Mouse (Mus musculus) hindlimb bud, embryonic 11.5 days (tissue): ENCODE data around the gene Ak4.
A peak's percentile ranks its signal among the peaks of the same experiment; 100 is the strongest.
"Not testable (repeated sequence)": the region's sequence is repeated elsewhere in the genome, so short reads cannot be mapped to it uniquely, and the experiment has no call there.

Source experiments
- DNase-seq: peaks from one replicate; pipeline ENCODE4 v3.0.0-alpha.2; 2012; ENCODE audit warnings: low read depth, low spot score; ENCODE audit errors: extremely low spot score

Ak4 gene

GRCm38 (mm10) chr4:101419151-101419910 is at the start of gene Ak4:
TSS of gene Ak4 (plus strand) at chr4:101419277.
- no peak for DNase-seq

- DNase-seq: no peak
Measured at GRCm38 (mm10) chr4:101369738-101370275, 49.3 kb upstream of the Ak4 start.

GRCm38 (mm10) chr4:101372283-101372682 is 46.8 kb upstream of the Ak4 start:
- DNase-seq: no peak

- no peak for DNase-seq
Measured at GRCm38 (mm10) chr4:101372751-101373150, 46.3 kb upstream of the Ak4 start.

GRCm38 (mm10) chr4:101374104-101374503 is 45.0 kb upstream of the Ak4 start:
- no peak for DNase-seq

GRCm38 (mm10) chr4:101376835-101377234 is 42.2 kb upstream of the Ak4 start:
- DNase-seq: no peak

GRCm38 (mm10) chr4:101378241-101378640 is 40.8 kb upstream of the Ak4 start:
- no peak for DNase-seq

GRCm38 (mm10) chr4:101378778-101379177 is 40.3 kb upstream of the Ak4 start:
- no peak for DNase-seq

GRCm38 (mm10) chr4:101385002-101385401 is 34.1 kb upstream of the Ak4 start:
- DNase-seq: no peak

- DNase-seq: no peak
Measured at GRCm38 (mm10) chr4:101388246-101388645, 30.8 kb upstream of the Ak4 start.

GRCm38 (mm10) chr4:101388656-101389055 is 30.4 kb upstream of the Ak4 start:
- not testable (repeated sequence) for DNase-seq

- DNase-seq: peak; percentile 6
Measured at GRCm38 (mm10) chr4:101392229-101392628, 26.8 kb upstream of the Ak4 start.

GRCm38 (mm10) chr4:101393292-101393711 is 25.8 kb upstream of the Ak4 start:
- DNase-seq: no peak

- DNase-seq: no peak
Measured at GRCm38 (mm10) chr4:101395021-101395533, 24.0 kb upstream of the Ak4 start.

- DNase-seq: no peak
Measured at GRCm38 (mm10) chr4:101400025-101400594, 19.0 kb upstream of the Ak4 start.

GRCm38 (mm10) chr4:101401945-101402344 is 17.1 kb upstream of the Ak4 start:
- no peak for DNase-seq

- DNase-seq: no peak
Measured at GRCm38 (mm10) chr4:101404863-101405262, 14.2 kb upstream of the Ak4 start.

GRCm38 (mm10) chr4:101406411-101407196 is 12.5 kb upstream of the Ak4 start:
- DNase-seq: no peak

- no peak for DNase-seq
Measured at GRCm38 (mm10) chr4:101416966-101417365, 2.1 kb upstream of the Ak4 start.

GRCm38 (mm10) chr4:101419911-101420880 is 1.1 kb downstream of the Ak4 start:
- DNase-seq: no peak
